Mouse (Mus musculus): ENCODE results near the gene Gab1.

DNA sequence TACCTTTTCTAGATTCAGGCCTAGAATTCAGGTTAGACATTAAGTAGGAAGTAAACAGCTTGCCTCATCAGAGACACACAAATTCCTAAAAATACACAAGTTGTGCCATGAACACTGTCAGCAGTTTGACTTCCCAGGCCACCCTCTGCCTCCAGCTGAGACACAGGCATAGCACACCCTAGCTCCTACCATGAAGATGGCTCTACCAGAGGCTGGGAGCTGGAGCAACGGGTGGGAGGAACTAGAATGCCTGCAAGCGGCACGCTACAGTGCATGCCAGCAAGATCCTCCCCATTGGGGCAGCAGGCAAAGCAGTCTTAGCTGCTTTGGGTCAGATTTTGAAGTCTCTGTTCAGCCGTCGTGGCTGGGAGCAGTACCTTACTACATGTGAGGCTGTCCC, 57.1 kb downstream of the Gab1 start:
- TF ChIP-seq CTCF (IDR thresholded peaks at IDR 0.05; ENCODE audit: low read depth) (no peak), EP300 (optimal IDR thresholded peaks at IDR 0.05) (no peak)
